ENCODE assay signal across 28 mouse cellular contexts in genomic region chrX:13884348-13884747, GRCm38 (mm10).
"Had no signal": no experiment of that assay in that cellular context is flagged by ENCODE, and none has a peak within 500 bp of the region (broad histone marks: within the 10 kb centered on the region; RNA-seq: fewer than 3 reads in every experiment).

No protein-coding gene starts in this region.

- H3K4me3 ChIP-seq: embryonic facial prominence, embryonic 10.5 days; embryonic facial prominence, embryonic 12.5 days; embryonic facial prominence, embryonic 13.5 days; embryonic facial prominence, embryonic 15.5 days; erythroblast, embryonic 14.5 days; forebrain, embryonic 10.5 days; forebrain, embryonic 12.5 days; forebrain, embryonic 13.5 days; forebrain, embryonic 15.5 days; gastrocnemius, adult 2 months had no signal

- H3K4me2 ChIP-seq: embryonic facial prominence, embryonic 12.5 days; embryonic facial prominence, embryonic 13.5 days; embryonic facial prominence, embryonic 15.5 days; forebrain, embryonic 12.5 days; forebrain, embryonic 13.5 days; forebrain, embryonic 15.5 days had no signal

- ATAC-seq: forebrain, embryonic 13.5 days; forebrain, embryonic 14.5 days; forebrain, embryonic 15.5 days; forebrain, embryonic 16.5 days; forebrain, postnatal 0 days had no signal

- DNase-seq: cerebellum, adult 2 months; cerebellum, adult 8-10 months; cerebellum, adult 9-10 months; cerebellum, adult 9-11 months; cerebellum, postnatal 10 days; cerebellum, postnatal 14 days; cerebellum, postnatal 25 days; cerebellum, postnatal 36 days; embryo, embryonic 11 days; forebrain, postnatal 0 days; gastrocnemius, adult 2 months; gastrocnemius, postnatal 10 days; gastrocnemius, postnatal 14 days; gastrocnemius, postnatal 25 days; gastrocnemius, postnatal 36 days; heart, adult 11 months; heart, adult 18-20 months had no signal

- H3K9me3 ChIP-seq: embryonic facial prominence, embryonic 10.5 days; embryonic facial prominence, embryonic 12.5 days; embryonic facial prominence, embryonic 13.5 days; embryonic facial prominence, embryonic 15.5 days; forebrain, embryonic 10.5 days; forebrain, embryonic 12.5 days; forebrain, embryonic 13.5 days; forebrain, embryonic 15.5 days had no signal

- H3K36me3 ChIP-seq: embryonic facial prominence, embryonic 10.5 days; embryonic facial prominence, embryonic 12.5 days; embryonic facial prominence, embryonic 13.5 days; embryonic facial prominence, embryonic 15.5 days; forebrain, embryonic 10.5 days; forebrain, embryonic 12.5 days; forebrain, embryonic 15.5 days had no signal

- H3K27me3 ChIP-seq: embryonic facial prominence, embryonic 12.5 days; embryonic facial prominence, embryonic 13.5 days; embryonic facial prominence, embryonic 15.5 days; forebrain, embryonic 12.5 days; forebrain, embryonic 13.5 days; forebrain, embryonic 15.5 days had no signal

- H3K27ac ChIP-seq: embryonic facial prominence, embryonic 10.5 days; embryonic facial prominence, embryonic 12.5 days; embryonic facial prominence, embryonic 13.5 days; embryonic facial prominence, embryonic 15.5 days; forebrain, embryonic 10.5 days; forebrain, embryonic 12.5 days; forebrain, embryonic 13.5 days; forebrain, embryonic 15.5 days; gastrocnemius, adult 2 months had no signal

- H3K4me1 ChIP-seq: embryonic facial prominence, embryonic 10.5 days; embryonic facial prominence, embryonic 12.5 days; embryonic facial prominence, embryonic 13.5 days; embryonic facial prominence, embryonic 15.5 days; forebrain, embryonic 12.5 days; forebrain, embryonic 13.5 days; forebrain, embryonic 15.5 days had no signal

- H3K9ac ChIP-seq: embryonic facial prominence, embryonic 12.5 days; embryonic facial prominence, embryonic 13.5 days; embryonic facial prominence, embryonic 15.5 days; forebrain, embryonic 12.5 days; forebrain, embryonic 13.5 days; forebrain, embryonic 15.5 days; forebrain, postnatal 0 days had no signal
